ENCODE assay signal across 7 mouse cellular contexts in genomic region chr4:138494905-138495304, GRCm38 (mm10). TPM values are rescaled to one million over a fixed set of nuclear protein-coding genes. Genes with fewer than 3 reads are reported as not detected.
A peak's percentile ranks its signal among the peaks of the same experiment; 100 is the strongest.
DNase-seq lines count a peak whose midpoint lies in the region; TF ChIP-seq lines count a peak whose summit lies in the region.

No protein-coding gene starts in this region.

- H3K4me1 ChIP-seq in olfactory bulb, adult 2 months (ENCODE audit: control insufficient read depth, insufficient read depth, low read length) = peaks cover 61% of the 10 kb centered on the region

- H3K27ac ChIP-seq in olfactory bulb, adult 2 months (ENCODE audit: insufficient read depth, low read depth, low read length) = peak overlapping the region; percentile 46

- 33% methylated on average over 5 of the region's 5 CpGs for WGBS in olfactory bulb, adult 2 months

- peak; percentile 62 for DNase-seq in right cerebral cortex, postnatal 14 days
- DNase-seq in right cerebral cortex, postnatal 36 days (ENCODE audit: low spot score in 2 of 2) = no peak
- peak; percentile 61 for DNase-seq in gastrocnemius, postnatal 14 days
- peak; percentile 91 for DNase-seq in left cerebral cortex, postnatal 4 days
- DNase-seq in thymus, postnatal 0 days (ENCODE audit: low spot score) = no peak
- no peak for DNase-seq in cerebellum, adult 9-11 months

- no peak for TF ChIP-seq CTCF in olfactory bulb, adult 2 months (IDR thresholded peaks at IDR 0.05; ENCODE audit: insufficient read depth, low read depth, low read length)

- TF ChIP-seq POLR2A in olfactory bulb, adult 2 months (IDR thresholded peaks at IDR 0.05; ENCODE audit: insufficient read depth, low read depth, low read length) = no peak

- intact Hi-C loops in gastrocnemius, postnatal 14 days (cut with DNase I; ENCODE audit: low total_unique reads) = no loop called here
- intact Hi-C loops in left cerebral cortex, postnatal 4 days (cut with DNase I) = no loop called here

- H3K4me3 ChIP-seq in olfactory bulb, adult 2 months (ENCODE audit: insufficient read depth, low read depth, low read length) = no peak overlapping the region

RNA-seq across cellular contexts. Expression of gene Camk2n1, which starts 40.8 kb away (rescaled TPM):
- total RNA-seq in gastrocnemius, postnatal 14 days (2021) = 1 to 10 TPM; 4.4 to 4.6 TPM
- total RNA-seq in left cerebral cortex, postnatal 4 days (2021) = 100 to 1,000 TPM; 106 to 110 TPM
- 114 and 206 TPM in 2 replicates for polyA plus RNA-seq in olfactory bulb, adult 2 months (2012; ENCODE audit: insufficient read depth, insufficient read length, low replicate concordance, missing spikeins)
- 0.36 and 0.47 TPM in 2 replicates for polyA plus RNA-seq in thymus, postnatal 0 days (2015; fragmentation: Nextera tagmentation; extraction: Ambion mirVana)

Comparison
In these comparisons a context has a peak if more than half of its experiments do, and no peak if none do; other contexts are left out.
1. DNase-seq: peak in right cerebral cortex, postnatal 14 days (single experiment), gastrocnemius, postnatal 14 days (single experiment) and left cerebral cortex, postnatal 4 days (single experiment); none in right cerebral cortex, postnatal 36 days (0 of 2), thymus, postnatal 0 days (single experiment) and cerebellum, adult 9-11 months (single experiment).
2. RNA of gene Camk2n1, which starts 40.8 kb away (total RNA-seq): 106 to 110 TPM in left cerebral cortex, postnatal 4 days; 4.4 to 4.6 TPM in gastrocnemius, postnatal 14 days; every median in the first group is over 10 times any median in the second.